Mouse (Mus musculus): Measurements from ENCODE around the gene Plekha7. TPM values are rescaled to one million over a fixed set of nuclear protein-coding genes. Genes with fewer than 3 reads are reported as not detected.

The Plekha7 gene
- polyA plus RNA-seq, 1 experiment from 2014 or later: 17.9 TPM

GRCm38 (mm10) chr7:116262508-116262907 lies 45.7 kb downstream of the Plekha7 start:
- H3K27ac ChIP-seq (ENCODE audit: low read depth, low read length): no peak overlapping the region
- no peaks in the 10 kb centered on the region for H3K9me3 ChIP-seq (ENCODE audit: control insufficient read depth, low read length)
- no peaks in the 10 kb centered on the region for H3K36me3 ChIP-seq (ENCODE audit: control insufficient read depth, insufficient read depth, low read length)
- no peak overlapping the region for H3K9ac ChIP-seq (ENCODE audit: low read length)
- H3K4me3 ChIP-seq (ENCODE audit: low read depth, low read length): no peak overlapping the region
- peaks cover 19% of the 10 kb centered on the region for H3K4me1 ChIP-seq (replicated peaks; ENCODE audit: control insufficient read depth, insufficient read depth, low read length)
- no peak overlapping the region for H3K4me2 ChIP-seq (ENCODE audit: low read depth, low read length, severe bottlenecking)
- H3K27me3 ChIP-seq (ENCODE audit: control insufficient read depth, insufficient read depth, low read length): no peaks in the 10 kb centered on the region
- DNase-seq (ENCODE audit: low spot score) (no peak), ATAC-seq (replicated peaks; ENCODE audit: low FRiP score) (peak; percentile 47)
- WGBS: 15% methylated on average over 2 of the region's 2 CpGs

DNA sequence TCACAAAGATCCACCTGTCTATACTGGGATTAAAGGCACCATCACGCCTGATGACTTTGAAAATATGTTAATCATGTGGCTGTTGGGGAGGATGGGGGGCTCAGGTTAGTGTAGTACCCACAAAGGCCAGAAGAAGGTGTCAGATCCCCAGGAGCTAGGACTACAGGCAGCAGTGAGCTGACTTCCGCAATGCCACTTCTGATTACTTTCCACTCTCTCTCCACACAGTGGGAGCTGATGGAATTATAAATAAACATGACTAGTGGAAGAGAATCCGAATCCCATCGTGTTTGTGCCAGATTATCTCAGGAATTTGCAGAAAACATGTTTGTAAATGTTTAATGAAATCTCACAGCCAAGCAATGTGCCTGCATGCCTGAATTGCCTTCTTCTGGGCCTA lies 46.1 kb downstream of the Plekha7 start:
- H3K4me3 ChIP-seq (ENCODE audit: low read depth, low read length): no peak overlapping the region
- H3K27ac ChIP-seq (ENCODE audit: low read depth, low read length): no peak overlapping the region
- H3K9ac ChIP-seq (ENCODE audit: low read length): no peak overlapping the region
- WGBS: 29% methylated on average over 4 of the region's 4 CpGs
- ATAC-seq (replicated peaks; ENCODE audit: low FRiP score) (0 out of 2 replicates have a peak, but pooled peaks have one; percentile 40), DNase-seq (ENCODE audit: low spot score) (no peak)
- H3K9me3 ChIP-seq (ENCODE audit: control insufficient read depth, low read length): no peaks in the 10 kb centered on the region
- no peaks in the 10 kb centered on the region for H3K36me3 ChIP-seq (ENCODE audit: control insufficient read depth, insufficient read depth, low read length)
- H3K4me1 ChIP-seq (replicated peaks; ENCODE audit: control insufficient read depth, insufficient read depth, low read length): peaks cover 19% of the 10 kb centered on the region
- H3K4me2 ChIP-seq (ENCODE audit: low read depth, low read length, severe bottlenecking): no peak overlapping the region
- no peaks in the 10 kb centered on the region for H3K27me3 ChIP-seq (ENCODE audit: control insufficient read depth, insufficient read depth, low read length)

- Histone ChIP-seq H3K36me3 (ENCODE audit: control insufficient read depth, insufficient read depth, low read length) (no peaks in the 10 kb centered on the region), H3K4me2 (ENCODE audit: low read depth, low read length, severe bottlenecking) (no peak overlapping the region), H3K4me1 (replicated peaks; ENCODE audit: control insufficient read depth, insufficient read depth, low read length) (peaks cover 19% of the 10 kb centered on the region), H3K27me3 (ENCODE audit: control insufficient read depth, insufficient read depth, low read length) (no peaks in the 10 kb centered on the region), H3K9ac (ENCODE audit: low read length) (no peak overlapping the region), H3K4me3 (ENCODE audit: low read depth, low read length) (no peak overlapping the region), H3K9me3 (ENCODE audit: control insufficient read depth, low read length) (no peaks in the 10 kb centered on the region), H3K27ac (ENCODE audit: low read depth, low read length) (no peak overlapping the region)
- WGBS: 77% methylated on average over 4 of the region's 4 CpGs
- DNase-seq (ENCODE audit: low spot score) (no peak), ATAC-seq (replicated peaks; ENCODE audit: low FRiP score) (no peak)
These were observed 47.2 kb downstream of the Plekha7 start for GRCm38 (mm10) chr7:116260826-116261615.

DNA sequence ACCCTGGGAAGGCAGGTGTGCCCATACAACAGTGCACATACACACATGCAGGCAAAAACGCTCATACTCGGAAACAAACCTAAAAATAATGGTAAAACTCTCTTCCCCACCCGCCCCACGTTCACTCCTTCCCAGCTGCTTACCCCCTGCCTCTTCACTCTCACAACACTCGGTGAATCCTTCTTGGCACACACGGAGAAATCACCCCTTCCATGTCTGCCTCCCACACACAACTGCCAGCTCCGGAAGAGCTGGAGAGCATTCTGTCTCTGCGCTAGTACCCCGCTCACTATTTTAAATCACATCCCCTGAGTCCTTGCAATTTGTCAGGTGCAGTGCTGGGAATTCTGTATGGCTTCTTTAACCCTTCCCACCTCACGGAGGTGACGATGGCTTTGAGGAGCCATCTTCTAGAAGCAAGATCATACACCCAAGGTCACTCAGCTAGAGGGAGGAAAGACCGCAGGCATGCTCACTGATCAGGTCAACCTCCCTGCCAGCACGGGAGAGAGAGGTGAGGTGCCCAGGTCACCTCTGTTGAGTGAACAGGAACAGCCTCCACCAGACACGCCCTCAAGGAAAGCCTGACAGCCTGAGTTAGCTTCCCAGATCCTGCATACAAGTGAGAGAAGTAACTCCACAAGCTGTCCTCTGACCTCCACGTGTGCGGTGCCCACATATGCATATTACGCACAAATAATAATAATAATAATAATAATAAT lies 49.6 kb downstream of the Plekha7 start:
- no peak overlapping the region for H3K27ac ChIP-seq (ENCODE audit: low read depth, low read length)
- ATAC-seq (replicated peaks; ENCODE audit: low FRiP score) (no peak), DNase-seq (ENCODE audit: low spot score) (no peak)
- no peak overlapping the region for H3K4me3 ChIP-seq (ENCODE audit: low read depth, low read length)
- no peaks in the 10 kb centered on the region for H3K27me3 ChIP-seq (ENCODE audit: control insufficient read depth, insufficient read depth, low read length)
- 91% methylated on average over 17 of the region's 17 CpGs for WGBS
- no peaks in the 10 kb centered on the region for H3K9me3 ChIP-seq (ENCODE audit: control insufficient read depth, low read length)
- H3K4me2 ChIP-seq (ENCODE audit: low read depth, low read length, severe bottlenecking): no peak overlapping the region
- H3K4me1 ChIP-seq (replicated peaks; ENCODE audit: control insufficient read depth, insufficient read depth, low read length): peaks cover 8% of the 10 kb centered on the region
- no peak overlapping the region for H3K9ac ChIP-seq (ENCODE audit: low read length)
- no peaks in the 10 kb centered on the region for H3K36me3 ChIP-seq (ENCODE audit: control insufficient read depth, insufficient read depth, low read length)

- DNase-seq (ENCODE audit: low spot score) (no peak), ATAC-seq (replicated peaks; ENCODE audit: low FRiP score) (no peak)
- no peak overlapping the region for H3K9ac ChIP-seq (ENCODE audit: low read length)
- no peak overlapping the region for H3K4me2 ChIP-seq (ENCODE audit: low read depth, low read length, severe bottlenecking)
- peaks cover 3% of the 10 kb centered on the region; the same call in 1 of the 2 replicates for H3K4me1 ChIP-seq (replicated peaks; ENCODE audit: control insufficient read depth, insufficient read depth, low read length)
- WGBS: 94% methylated on average over 10 of the region's 10 CpGs
- no peaks in the 10 kb centered on the region for H3K27me3 ChIP-seq (ENCODE audit: control insufficient read depth, insufficient read depth, low read length)
- H3K9me3 ChIP-seq (ENCODE audit: control insufficient read depth, low read length): no peaks in the 10 kb centered on the region
- H3K4me3 ChIP-seq (ENCODE audit: low read depth, low read length): no peak overlapping the region
- H3K27ac ChIP-seq (ENCODE audit: low read depth, low read length): no peak overlapping the region
- no peaks in the 10 kb centered on the region for H3K36me3 ChIP-seq (ENCODE audit: control insufficient read depth, insufficient read depth, low read length)
These were observed 50.2 kb downstream of the Plekha7 start for GRCm38 (mm10) chr7:116257953-116258352.

- Histone ChIP-seq H3K9ac (ENCODE audit: low read length) (no peak overlapping the region), H3K27ac (ENCODE audit: low read depth, low read length) (no peak overlapping the region), H3K4me1 (replicated peaks; ENCODE audit: control insufficient read depth, insufficient read depth, low read length) (no peaks in the 10 kb centered on the region), H3K36me3 (ENCODE audit: control insufficient read depth, insufficient read depth, low read length) (no peaks in the 10 kb centered on the region), H3K27me3 (ENCODE audit: control insufficient read depth, insufficient read depth, low read length) (no peaks in the 10 kb centered on the region), H3K9me3 (ENCODE audit: control insufficient read depth, low read length) (no peaks in the 10 kb centered on the region), H3K4me3 (ENCODE audit: low read depth, low read length) (no peak overlapping the region), H3K4me2 (ENCODE audit: low read depth, low read length, severe bottlenecking) (no peak overlapping the region)
- 84% methylated on average over 5 of the region's 5 CpGs for WGBS
- ATAC-seq (replicated peaks; ENCODE audit: low FRiP score) (no peak), DNase-seq (ENCODE audit: low spot score) (no peak)
These were observed 52.5 kb downstream of the Plekha7 start for GRCm38 (mm10) chr7:116255664-116256063.

DNA sequence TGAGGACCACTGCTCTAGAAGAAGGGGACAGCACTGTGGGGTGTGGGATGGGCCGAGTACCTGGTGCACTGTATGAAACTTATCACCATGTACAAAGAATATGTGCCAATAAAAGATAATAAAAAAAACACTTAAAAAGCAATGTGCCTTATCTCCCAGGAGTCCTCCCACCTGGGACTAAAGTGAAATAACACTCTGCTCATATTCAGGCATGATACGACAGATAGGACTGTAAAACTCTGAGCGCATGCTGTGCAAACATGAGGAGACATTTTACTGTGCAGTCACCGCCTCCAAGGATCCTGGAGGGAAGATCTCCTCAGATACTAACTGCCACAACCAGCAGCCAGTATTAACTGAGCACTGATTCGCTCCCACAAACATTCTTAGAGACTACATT lies 53.5 kb downstream of the Plekha7 start:
- Histone ChIP-seq H3K4me3 (ENCODE audit: low read depth, low read length) (no peak overlapping the region), H3K9ac (ENCODE audit: low read length) (no peak overlapping the region), H3K9me3 (ENCODE audit: control insufficient read depth, low read length) (no peaks in the 10 kb centered on the region), H3K4me1 (replicated peaks; ENCODE audit: control insufficient read depth, insufficient read depth, low read length) (no peaks in the 10 kb centered on the region), H3K4me2 (ENCODE audit: low read depth, low read length, severe bottlenecking) (no peak overlapping the region), H3K27me3 (ENCODE audit: control insufficient read depth, insufficient read depth, low read length) (no peaks in the 10 kb centered on the region), H3K27ac (ENCODE audit: low read depth, low read length) (no peak overlapping the region), H3K36me3 (ENCODE audit: control insufficient read depth, insufficient read depth, low read length) (no peaks in the 10 kb centered on the region)
- WGBS: 88% methylated on average over 5 of the region's 5 CpGs
- ATAC-seq (replicated peaks; ENCODE audit: low FRiP score) (no peak), DNase-seq (ENCODE audit: low spot score) (no peak)

DNA sequence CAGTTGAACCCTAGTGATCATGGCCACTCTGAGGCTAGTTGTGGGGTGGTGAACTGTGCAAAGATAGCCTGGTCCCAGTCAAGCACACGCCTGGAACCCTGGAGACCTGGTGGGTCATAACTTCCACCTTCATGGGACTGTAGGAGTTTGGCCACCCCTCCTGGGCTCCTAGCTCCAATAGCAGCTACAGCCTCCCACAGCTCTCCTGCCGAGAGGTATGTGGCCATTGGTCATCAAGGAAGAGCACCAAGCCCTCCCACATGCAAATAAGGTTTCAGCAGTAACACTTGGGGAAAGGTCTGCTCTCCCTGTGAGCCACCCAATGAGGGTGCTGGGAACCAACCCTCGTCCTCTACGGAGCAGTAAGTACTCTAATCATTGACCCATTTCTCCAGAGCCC lies 55.7 kb downstream of the Plekha7 start:
- WGBS: 91% methylated on average over 4 of the region's 4 CpGs
- no peaks in the 10 kb centered on the region for H3K9me3 ChIP-seq (ENCODE audit: control insufficient read depth, low read length)
- ATAC-seq (replicated peaks; ENCODE audit: low FRiP score): no peak
- H3K27ac ChIP-seq (ENCODE audit: low read depth, low read length): no peak overlapping the region
- no peaks in the 10 kb centered on the region for H3K27me3 ChIP-seq (ENCODE audit: control insufficient read depth, insufficient read depth, low read length)
- no peaks in the 10 kb centered on the region for H3K36me3 ChIP-seq (ENCODE audit: control insufficient read depth, insufficient read depth, low read length)
- no peak overlapping the region for H3K4me3 ChIP-seq (ENCODE audit: low read depth, low read length)
- no peak for DNase-seq (ENCODE audit: low spot score)
- H3K4me2 ChIP-seq (ENCODE audit: low read depth, low read length, severe bottlenecking): no peak overlapping the region
- no peak overlapping the region for H3K9ac ChIP-seq (ENCODE audit: low read length)
- H3K4me1 ChIP-seq (replicated peaks; ENCODE audit: control insufficient read depth, insufficient read depth, low read length): no peaks in the 10 kb centered on the region

All from forebrain, embryonic 11.5 days (tissue).